Mouse (Mus musculus) heart, postnatal 36 days (tissue): ENCODE measurements around the gene Selenoo. TPM values are rescaled to one million over a fixed set of nuclear protein-coding genes. Genes with fewer than 3 reads are reported as not detected.

Experiments used
- DNase-seq, 2 experiments: peaks; one replicate each; pipeline ENCODE4 v3.0.0; 2021 to 2022
- intact Hi-C: fragments of 180-260 bp; cut with DNase I; formaldehyde crosslinking; loops from one replicate; pipeline ENCODE4 v1.15.1; 2025
- total RNA-seq, 2 experiments: library from RNA; stranded (reverse); gene quantifications; 2 replicates each; pipeline ENCODE4 v1.2.3; 2021

Gene Selenoo
- total RNA-seq, 2 experiments from 2014 or later, result 15.4 to 17.1 TPM

- DNase-seq, result no peak
- intact Hi-C loops, result no loop called here
These were observed 56.1 kb downstream of the Selenoo start for GRCm38 (mm10) chr15:89144965-89145364.

- no peak for DNase-seq
- intact Hi-C loops, result no loop called here
These were observed 57.0 kb downstream of the Selenoo start for GRCm38 (mm10) chr15:89145813-89146350.

- peak in 1 of 2 experiments; percentile 18 for DNase-seq
- intact Hi-C loops, result no loop called here
These were observed 57.7 kb downstream of the Selenoo start for GRCm38 (mm10) chr15:89146537-89146936.

GRCm38 (mm10) chr15:89147024-89147423, 58.1 kb downstream of the Selenoo start:
- intact Hi-C loops, result no loop called here
- peak; percentile 19 to 49 for DNase-seq

- DNase-seq, result no peak
- intact Hi-C loops, result no loop called here
These were observed 58.6 kb downstream of the Selenoo start for GRCm38 (mm10) chr15:89147456-89147855.

- DNase-seq, result no peak
- intact Hi-C loops, result no loop called here
These were observed 59.0 kb downstream of the Selenoo start for GRCm38 (mm10) chr15:89147895-89148294.

GRCm38 (mm10) chr15:89148496-89149270, 59.8 kb downstream of the Selenoo start:
- peak in 1 of 2 experiments; percentile 18 for DNase-seq
- intact Hi-C loops, result no loop called here

- intact Hi-C loops, result loop anchor here (2.0 kb wide), 1 partner anchor 21 kb away; the partner anchor contains the start of gene Hdac10
- DNase-seq, result peak; percentile 47 to 60
These were observed 60.6 kb downstream of the Selenoo start, which contains the start of gene Mapk11 for GRCm38 (mm10) chr15:89149271-89150040. Mapk11 (minus strand) TSS chr15:89149628.

Other genes with a start within 250 kb of the Selenoo start
- gene Pim3, start 226.9 kb upstream of the Selenoo start, total RNA-seq, result 100 to 1,000 TPM; 120 to 134 TPM
- not detected for gene Ttll8, start 134.7 kb upstream of the Selenoo start, total RNA-seq
- not detected for gene Mlc1, start 110.1 kb upstream of the Selenoo start, total RNA-seq
- gene Mov10l1, start 106.2 kb upstream of the Selenoo start, total RNA-seq, result 10 to 100 TPM; 89.7 to 92.7 TPM
- 1 to 10 TPM; 1.3 to 1.7 TPM for gene Panx2, start 29.4 kb upstream of the Selenoo start, total RNA-seq
- gene Trabd, start 14.0 kb upstream of the Selenoo start, total RNA-seq, result 10 to 100 TPM; 45.6 to 50.5 TPM
- gene Tubgcp6, start 34.0 kb downstream of the Selenoo start, total RNA-seq, result 1 to 10 TPM; 8.6 to 8.8 TPM
- gene Hdac10, start 39.6 kb downstream of the Selenoo start, total RNA-seq, result 1 to 10 TPM; 7.1 to 7.4 TPM
- 10 to 100 TPM; 21.5 to 23.7 TPM for gene Mapk12, start 51.6 kb downstream of the Selenoo start, total RNA-seq
- gene Mapk11, start 60.5 kb downstream of the Selenoo start, total RNA-seq, result 1 to 10 TPM; 1.7 to 2.0 TPM
- 100 to 1,000 TPM in 1 of 2 experiments, 10 to 100 TPM in 1; 92.4 to 100 TPM for gene Plxnb2, start 91.7 kb downstream of the Selenoo start, total RNA-seq
- 10 to 100 TPM in 1 of 2 experiments, 1 to 10 TPM in 1; 8.9 to 10.5 TPM for gene Dennd6b, start 107.4 kb downstream of the Selenoo start, total RNA-seq
- gene Ppp6r2, start 122.5 kb downstream of the Selenoo start, total RNA-seq, result 10 to 100 TPM; 70.5 to 72.5 TPM
- 10 to 100 TPM; 65.7 to 75.5 TPM for gene Sbf1, start 226.2 kb downstream of the Selenoo start, total RNA-seq
- gene Adm2, start 233.6 kb downstream of the Selenoo start, total RNA-seq, result not detected
- gene Miox, start 245.3 kb downstream of the Selenoo start, total RNA-seq, result not detected